Mouse (Mus musculus) myocyte (in vitro differentiated cells): ENCODE data around the gene Adamts9.

Source experiments
- CEBPB ChIP-seq: IDR thresholded peaks from 2 replicates; pipeline ENCODE4 v1.6.1; 2011; ENCODE audit warnings: mild to moderate bottlenecking, moderate library complexity; ENCODE audit not compliant: poor library complexity, insufficient read depth, severe bottlenecking
- E2F4 ChIP-seq: IDR thresholded peaks from one replicate; pipeline ENCODE4 v1.6.1; 2011; ENCODE audit warnings: mild to moderate bottlenecking, control low read depth, moderate library complexity; ENCODE audit not compliant: insufficient read depth
- MAX ChIP-seq: IDR thresholded peaks from one replicate; pipeline ENCODE4 v1.6.1; 2011; ENCODE audit warnings: low read depth, mild to moderate bottlenecking, control low read depth
- MYOD1 ChIP-seq, 3 experiments: IDR thresholded peaks; one replicate each; pipeline ENCODE4 v1.6.1; 2011; ENCODE audit warnings: control low read depth in 2 of 3, low read depth in 2 of 3, mild to moderate bottlenecking in 2 of 3, moderate library complexity in 1 of 3; ENCODE audit not compliant: insufficient read length in 2 of 3, control insufficient read depth in 1 of 3
- MYOG ChIP-seq, 3 experiments: IDR thresholded peaks; one replicate each; pipeline ENCODE4 v1.6.1; 2011; ENCODE audit warnings: control low read depth in 2 of 3, low read depth in 2 of 3, mild to moderate bottlenecking in 2 of 3; ENCODE audit not compliant: insufficient read length in 2 of 3, control insufficient read depth in 1 of 3, insufficient read depth in 1 of 3
- POLR2A ChIP-seq: IDR thresholded peaks from one replicate; pipeline ENCODE4 v1.6.1; 2011; ENCODE audit warnings: low read depth, mild to moderate bottlenecking, control low read depth, moderate library complexity; ENCODE audit not compliant: insufficient read length
- POLR2AphosphoS2 ChIP-seq: IDR thresholded peaks from one replicate; pipeline ENCODE4 v1.6.1; 2011; ENCODE audit warnings: low read depth, control low read depth; ENCODE audit not compliant: insufficient read length
- REST ChIP-seq: IDR thresholded peaks from one replicate; pipeline ENCODE4 v1.6.1; 2011; ENCODE audit warnings: mild to moderate bottlenecking, control low read depth, moderate library complexity; ENCODE audit not compliant: insufficient read depth, insufficient read length
- SRF ChIP-seq: IDR thresholded peaks from one replicate; pipeline ENCODE4 v1.6.1; 2011; ENCODE audit warnings: low read depth; ENCODE audit not compliant: control insufficient read depth, insufficient read length
- TCF12 ChIP-seq: IDR thresholded peaks from one replicate; pipeline ENCODE4 v1.6.1; 2011; ENCODE audit warnings: mild to moderate bottlenecking, control low read depth; ENCODE audit not compliant: poor library complexity, insufficient read depth, severe bottlenecking
- TCF3 ChIP-seq: IDR thresholded peaks from one replicate; pipeline ENCODE4 v1.6.1; 2011; ENCODE audit warnings: low read depth, control low read depth; ENCODE audit not compliant: insufficient read length
- USF1 ChIP-seq: IDR thresholded peaks from one replicate; pipeline ENCODE4 v1.6.1; 2011; ENCODE audit warnings: low read depth, mild to moderate bottlenecking, control low read depth, moderate library complexity

DNA sequence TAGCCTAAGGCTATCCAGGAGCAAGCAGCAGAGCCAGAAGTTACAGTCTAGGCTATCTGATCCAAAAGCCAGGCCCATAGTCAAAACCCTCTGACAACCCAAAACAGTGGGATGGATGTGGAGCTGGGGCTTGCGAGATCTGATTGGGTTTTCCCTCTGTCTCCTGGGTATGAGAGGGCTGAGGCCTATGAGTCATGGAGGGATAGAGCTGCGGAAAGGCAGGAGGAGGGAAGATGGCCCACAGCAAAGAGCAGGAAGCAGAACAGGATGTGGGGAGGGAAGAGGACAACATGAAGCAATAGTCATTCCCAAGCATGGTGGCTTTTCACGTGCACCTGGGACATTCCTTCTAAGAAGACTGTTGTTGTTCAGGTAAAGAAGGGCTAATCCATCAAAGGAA, 32.7 kb downstream of the Adamts9 start:
- TF ChIP-seq POLR2A = no peak
- TF ChIP-seq SRF = no peak
- no peak for TF ChIP-seq MAX
- TF ChIP-seq E2F4 = no peak
- no peak for TF ChIP-seq POLR2AphosphoS2
- TF ChIP-seq USF1 = no peak
- no peak for TF ChIP-seq CEBPB
- TF ChIP-seq TCF3 = no peak
- no peak for TF ChIP-seq MYOD1 (IDR thresholded peaks at IDR 0.05; ENCODE audit: control insufficient read depth in 1 of 3, insufficient read length in 2 of 3, low read depth in 2 of 3)
- TF ChIP-seq TCF12 = no peak
- no peak for TF ChIP-seq MYOG (IDR thresholded peaks at IDR 0.05; ENCODE audit: control insufficient read depth in 1 of 3, insufficient read depth in 1 of 3, insufficient read length in 2 of 3, low read depth in 2 of 3)
- no peak for TF ChIP-seq REST
